In the genomic region with DNA sequence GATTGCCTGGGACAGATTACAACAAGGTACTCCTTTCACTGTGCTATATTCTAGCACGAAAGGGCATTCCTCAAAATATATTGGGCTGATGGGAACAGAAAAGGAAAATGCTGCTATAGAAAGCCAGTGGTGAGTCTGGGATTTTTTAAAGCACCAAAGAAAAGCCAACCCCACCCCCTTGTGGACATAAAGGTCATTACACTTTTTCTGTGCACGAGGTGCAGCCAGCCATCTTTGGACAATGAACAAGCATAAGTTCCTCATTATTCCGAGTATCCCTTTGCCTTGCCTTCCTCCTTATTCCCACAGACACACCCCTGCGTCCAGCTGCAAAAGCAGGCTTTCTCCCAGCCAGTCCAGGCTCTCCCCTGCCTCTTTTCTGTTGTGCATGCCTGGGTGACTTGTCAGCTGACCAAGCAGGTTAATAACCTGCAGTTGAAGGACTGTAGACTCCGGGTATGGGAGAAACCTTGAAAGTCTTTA, we compare ENCODE assay signal across 8 mouse cellular contexts.
A peak's percentile ranks its signal among the peaks of the same experiment; 100 is the strongest.
DNase-seq lines count a peak whose midpoint lies in the region; ATAC-seq lines count a peak whose summit lies in the region.

No protein-coding gene starts in this region.

- H3K4me1 ChIP-seq in intestine, embryonic 14.5 days (replicated peaks; ENCODE audit: control insufficient read depth, insufficient read depth, low read length): no peaks in the 10 kb centered on the region

- peak; percentile 69 for DNase-seq in ZHBTc4 (ENCODE audit: low read depth, low spot score)
- peak; percentile 26 for DNase-seq in gastrocnemius, postnatal 25 days
- DNase-seq in intestine, embryonic 14.5 days (ENCODE audit: low spot score): peak; percentile 83
- peak; percentile 44 to 87 for DNase-seq in left cerebral cortex, adult 9 months (ENCODE audit: low spot score in 2 of 2)
- peak; percentile 72 for DNase-seq in mesoderm, embryonic 11.5 days (ENCODE audit: low read depth, low spot score)
- DNase-seq in right cerebral cortex, postnatal 36 days (ENCODE audit: low spot score in 2 of 2): peak; percentile 58 to 72
- DNase-seq in urinary bladder, postnatal 4 days (ENCODE audit: low spot score in 2 of 2): peak; percentile 44 to 67

- no peak overlapping the region for H3K27ac ChIP-seq in intestine, embryonic 14.5 days (ENCODE audit: low read depth)

- H3K4me2 ChIP-seq in intestine, embryonic 14.5 days (ENCODE audit: low read length): no peak overlapping the region

- H3K27me3 ChIP-seq in intestine, embryonic 14.5 days (replicated peaks; ENCODE audit: control insufficient read depth, insufficient read depth, low read length): no peaks in the 10 kb centered on the region

- no peaks in the 10 kb centered on the region for H3K36me3 ChIP-seq in intestine, embryonic 14.5 days (ENCODE audit: control insufficient read depth, insufficient read depth, low read length)

- H3K4me3 ChIP-seq in intestine, embryonic 14.5 days (ENCODE audit: low read depth, low read length): no peak overlapping the region

- H3K9me3 ChIP-seq in intestine, embryonic 14.5 days (ENCODE audit: control insufficient read depth, low read length): no peaks in the 10 kb centered on the region

- WGBS in intestine, embryonic 14.5 days: 17% methylated on average over 5 of the region's 5 CpGs

- peak; percentile 98 for ATAC-seq in common myeloid progenitor, adult 5-6 weeks (replicated peaks; ENCODE audit: low read depth, poor library complexity, severe bottlenecking)
- peak; percentile 61; the same call in 1 of the 2 replicates for ATAC-seq in intestine, embryonic 14.5 days (replicated peaks; ENCODE audit: low FRiP score, low TSS enrichment, low read depth)

- H3K9ac ChIP-seq in intestine, embryonic 14.5 days (ENCODE audit: low read length): no peak overlapping the region

Comparison
In these comparisons a context has a peak if more than half of its experiments do, and no peak if none do; other contexts are left out.
1. DNase-seq: peak in every context shown above with its lines; median percentile 83 in intestine, embryonic 14.5 days; 72 in mesoderm, embryonic 11.5 days; 69 in ZHBTc4; 66 in left cerebral cortex, adult 9 months; 65 in right cerebral cortex, postnatal 36 days; 56 in urinary bladder, postnatal 4 days; 26 in gastrocnemius, postnatal 25 days.